Mouse (Mus musculus) liver, adult 2 months (tissue): ENCODE measurements around the gene Dcaf10. TPM values are rescaled to one million over a fixed set of nuclear protein-coding genes. Genes with fewer than 3 reads are reported as not detected.

Experiments
- DNase-seq: peaks from one replicate; pipeline ENCODE4 v3.0.0-alpha.2; 2011; ENCODE audit warnings: low read depth, low spot score; ENCODE audit errors: extremely low read depth
- H3K27ac ChIP-seq: fragments of 200-500 bp; replicated peaks from 2 replicates; pipeline ENCODE4 v1.5.1; 2012; ENCODE audit warnings: low read depth, mild to moderate bottlenecking, control low read depth, inconsistent platforms, low read length; ENCODE audit not compliant: insufficient read depth
- H3K27me3 ChIP-seq: fragments of 200-500 bp; 2 replicates; pipeline ENCODE4 v1.6.1; 2012; ENCODE audit warnings: mild to moderate bottlenecking, moderate library complexity, low read length, inconsistent platforms; ENCODE audit not compliant: control insufficient read depth, insufficient read depth
- H3K36me3 ChIP-seq: fragments of 200-500 bp; 2 replicates; pipeline ENCODE4 v1.6.1; 2012; ENCODE audit warnings: low read length, inconsistent platforms; ENCODE audit not compliant: control insufficient read depth, insufficient read depth
- H3K4me1 ChIP-seq: fragments of 200-500 bp; 2 replicates; pipeline ENCODE4 v1.6.1; 2011; ENCODE audit warnings: low read length; ENCODE audit not compliant: control insufficient read depth, insufficient read depth
- H3K4me3 ChIP-seq: fragments of 200-500 bp; 2 replicates; pipeline ENCODE4 v1.5.1; 2011; ENCODE audit warnings: low read depth, mild to moderate bottlenecking, control low read depth, low read length, moderate library complexity; ENCODE audit not compliant: insufficient read depth
- H3K79me2 ChIP-seq: fragments of 200-500 bp; 2 replicates; pipeline ENCODE4 v1.6.1; 2012; ENCODE audit warnings: inconsistent platforms, mild to moderate bottlenecking, low read length, moderate library complexity; ENCODE audit not compliant: control insufficient read depth, insufficient read depth
- H3K9ac ChIP-seq: fragments of 200-500 bp; 2 replicates; pipeline ENCODE4 v1.6.1; 2012; ENCODE audit warnings: low read depth, mild to moderate bottlenecking, control low read depth, inconsistent platforms, low read length
- CTCF ChIP-seq: fragments of 200-500 bp; IDR thresholded peaks from 2 replicates; pipeline ENCODE4 v1.5.1; 2011; ENCODE audit warnings: low read depth, low read length, control low read depth
- POLR2A ChIP-seq: fragments of 200-500 bp; IDR thresholded peaks from 2 replicates; pipeline ENCODE4 v1.6.1; 2011; ENCODE audit warnings: low read length, control low read depth; ENCODE audit not compliant: insufficient read depth; ENCODE audit errors: extremely low read depth
- WGBS: fragments of 180-500 bp; shearing (Covaris S2); methylation state at CpG from one replicate; pipeline ENCODE4 v1.1.7; 2018; 5-methylcytosine and 5-hydroxymethylcytosine counted together
- polyA plus RNA-seq: library from polyadenylated mRNA; depleted of rRNA; stranded (reverse); fragments of >200 nt; gene quantifications from 2 replicates; pipeline ENCODE4 v1.2.3, GENCODE M21; 2012
- total RNA-seq: library from RNA; depleted of rRNA; stranded (reverse); fragments of >200 nt; gene quantifications from 2 replicates; pipeline ENCODE4 v1.2.3, GENCODE M21; 2014

The Dcaf10 gene
- total and polyA plus RNA-seq, 2 experiments, result 8.5 to 12.9 TPM

GRCm38 (mm10) chr4:45399421-45400210 lies 57.7 kb downstream of the Dcaf10 start:
- no peak for TF ChIP-seq POLR2A
- no peak for TF ChIP-seq CTCF
- DNase-seq, result no peak
- no peak overlapping the region for H3K27ac ChIP-seq
- H3K27me3 ChIP-seq, result no peaks in the 10 kb centered on the region
- peaks cover 9% of the 10 kb centered on the region for H3K4me1 ChIP-seq
- no peak overlapping the region for H3K9ac ChIP-seq
- peaks cover 19% of the 10 kb centered on the region; the same call in 1 of the 2 replicates for H3K79me2 ChIP-seq
- H3K4me3 ChIP-seq, result no peak overlapping the region
- peaks cover 61% of the 10 kb centered on the region for H3K36me3 ChIP-seq
- 96% methylated on average over 45 of the region's 45 CpGs for WGBS

- TF ChIP-seq CTCF, result no peak
- no peak for TF ChIP-seq POLR2A
- Histone ChIP-seq H3K9ac (no peak overlapping the region), H3K27ac (no peak overlapping the region), H3K4me1 (peaks cover 17% of the 10 kb centered on the region), H3K4me3 (no peak overlapping the region), H3K36me3 (peaks cover 52% of the 10 kb centered on the region), H3K79me2 (peaks cover 24% of the 10 kb centered on the region; the same call in 1 of the 2 replicates), H3K27me3 (no peaks in the 10 kb centered on the region)
- 91% methylated on average over 4 of the region's 4 CpGs for WGBS
- no peak for DNase-seq
Observed at GRCm38 (mm10) chr4:45402281-45402680, 60.4 kb downstream of the Dcaf10 start.

DNA sequence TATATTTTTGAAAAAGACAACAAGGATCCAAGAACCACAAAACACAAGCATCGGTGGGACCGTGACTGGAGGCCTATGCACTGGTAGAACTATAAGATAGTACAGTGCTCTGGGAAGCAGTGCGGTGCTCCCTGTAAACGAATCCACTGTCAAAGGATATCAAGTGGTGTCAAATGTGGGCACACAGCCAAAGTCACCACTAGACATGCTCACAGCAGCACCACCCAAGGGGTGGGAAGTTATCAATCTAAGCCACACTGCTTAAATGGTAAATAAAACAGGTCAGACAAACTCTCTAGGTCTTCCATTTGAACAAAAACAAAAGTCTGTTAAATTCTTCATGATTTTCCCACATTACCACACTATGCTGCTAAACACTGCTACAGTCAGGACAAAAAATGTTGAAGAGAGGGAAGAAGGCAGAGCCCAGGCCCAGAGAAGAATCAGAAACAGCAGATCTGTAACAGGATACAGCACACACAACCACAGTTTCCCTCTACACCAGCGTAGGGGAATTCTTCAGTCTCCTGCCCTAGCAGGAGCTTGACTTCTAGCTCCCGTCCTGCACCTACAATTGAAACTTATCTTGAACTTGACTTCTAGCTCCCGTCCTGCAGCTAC lies 61.1 kb downstream of the Dcaf10 start:
- H3K27ac ChIP-seq, result no peak overlapping the region
- H3K27me3 ChIP-seq, result no peaks in the 10 kb centered on the region
- peaks cover 17% of the 10 kb centered on the region for H3K4me1 ChIP-seq
- H3K36me3 ChIP-seq, result peaks cover 50% of the 10 kb centered on the region
- no peak for TF ChIP-seq POLR2A
- TF ChIP-seq CTCF, result no peak
- H3K4me3 ChIP-seq, result no peak overlapping the region
- no peak overlapping the region for H3K9ac ChIP-seq
- peaks cover 24% of the 10 kb centered on the region; the same call in 1 of the 2 replicates for H3K79me2 ChIP-seq
- 43% methylated on average over 7 of the region's 7 CpGs for WGBS
- peak; percentile 40 for DNase-seq

- peaks cover 28% of the 10 kb centered on the region; the same call in 1 of the 2 replicates for H3K79me2 ChIP-seq
- peaks cover 17% of the 10 kb centered on the region for H3K4me1 ChIP-seq
- peaks cover 46% of the 10 kb centered on the region for H3K36me3 ChIP-seq
- H3K27me3 ChIP-seq, result no peaks in the 10 kb centered on the region
- 60% methylated on average over 7 of the region's 7 CpGs for WGBS
- H3K4me3 ChIP-seq, result no peak overlapping the region
- H3K27ac ChIP-seq, result no peak overlapping the region
- no peak for TF ChIP-seq POLR2A
- TF ChIP-seq CTCF, result no peak
- peak; percentile 49 for DNase-seq
- H3K9ac ChIP-seq, result no peak overlapping the region
Observed at GRCm38 (mm10) chr4:45403499-45403878, 61.6 kb downstream of the Dcaf10 start.

GRCm38 (mm10) chr4:45404086-45404485 lies 62.2 kb downstream of the Dcaf10 start:
- Histone ChIP-seq H3K4me3 (no peak overlapping the region), H3K4me1 (peaks cover 17% of the 10 kb centered on the region), H3K9ac (no peak overlapping the region), H3K27ac (no peak overlapping the region), H3K36me3 (peaks cover 40% of the 10 kb centered on the region), H3K27me3 (no peaks in the 10 kb centered on the region), H3K79me2 (peaks cover 28% of the 10 kb centered on the region; the same call in 1 of the 2 replicates)
- TF ChIP-seq POLR2A (no peak), CTCF (no peak)
- DNase-seq, result no peak
- WGBS, result 92% methylated on average over 7 of the region's 7 CpGs

DNA sequence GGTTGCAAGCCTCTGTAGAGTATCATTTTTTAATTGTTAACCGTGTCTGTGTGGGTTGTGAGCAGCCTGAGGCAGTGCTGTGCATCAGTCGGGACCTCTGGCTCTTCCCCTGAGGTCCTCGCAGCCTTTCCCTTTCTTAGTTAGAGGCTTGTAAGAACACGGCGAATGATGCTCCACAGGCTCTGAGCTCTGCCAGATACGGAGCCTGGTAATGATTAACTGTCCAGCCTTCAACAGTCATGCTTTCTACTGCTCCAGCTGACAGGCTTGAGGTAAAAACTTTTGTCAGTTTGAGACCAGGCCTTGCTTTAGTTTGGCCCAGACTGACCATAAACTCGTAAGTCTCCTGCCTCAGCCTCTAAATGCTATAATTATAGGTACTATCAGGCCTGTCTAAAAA lies 63.4 kb downstream of the Dcaf10 start:
- H3K36me3 ChIP-seq, result peaks cover 29% of the 10 kb centered on the region
- H3K9ac ChIP-seq, result no peak overlapping the region
- peak; percentile 91 for DNase-seq
- peaks cover 20% of the 10 kb centered on the region for H3K4me1 ChIP-seq
- WGBS, result 24% methylated on average over 7 of the region's 7 CpGs
- TF ChIP-seq CTCF, result no peak
- TF ChIP-seq POLR2A, result no peak
- H3K79me2 ChIP-seq, result peaks cover 25% of the 10 kb centered on the region; the same call in 1 of the 2 replicates
- no peak overlapping the region for H3K27ac ChIP-seq
- no peak overlapping the region for H3K4me3 ChIP-seq
- no peaks in the 10 kb centered on the region for H3K27me3 ChIP-seq
